Mouse (Mus musculus): Measurements from ENCODE around the gene Snx30. TPM values are rescaled to one million over a fixed set of nuclear protein-coding genes. Genes with fewer than 3 reads are reported as not detected.

Gene Snx30
- polyA plus RNA-seq, 1 experiment from 2014 or later, result 8.5 TPM

- Histone ChIP-seq H3K9ac (replicated peaks) (no peak overlapping the region), H3K9me3 (no peaks in the 10 kb centered on the region), H3K4me1 (replicated peaks) (no peaks in the 10 kb centered on the region), H3K27ac (no peak overlapping the region), H3K27me3 (no peaks in the 10 kb centered on the region), H3K4me3 (replicated peaks) (no peak overlapping the region), H3K4me2 (no peak overlapping the region), H3K36me3 (no peaks in the 10 kb centered on the region)
- ATAC-seq (ENCODE audit: insufficient number of reproducible peaks, insufficient read depth, low FRiP score, low TSS enrichment, low read depth), result no peak
- WGBS, result 88% methylated on average over 2 of the region's 2 CpGs
Observed at GRCm38 (mm10) chr4:59795788-59796455, 9.7 kb upstream of the Snx30 start.

DNA sequence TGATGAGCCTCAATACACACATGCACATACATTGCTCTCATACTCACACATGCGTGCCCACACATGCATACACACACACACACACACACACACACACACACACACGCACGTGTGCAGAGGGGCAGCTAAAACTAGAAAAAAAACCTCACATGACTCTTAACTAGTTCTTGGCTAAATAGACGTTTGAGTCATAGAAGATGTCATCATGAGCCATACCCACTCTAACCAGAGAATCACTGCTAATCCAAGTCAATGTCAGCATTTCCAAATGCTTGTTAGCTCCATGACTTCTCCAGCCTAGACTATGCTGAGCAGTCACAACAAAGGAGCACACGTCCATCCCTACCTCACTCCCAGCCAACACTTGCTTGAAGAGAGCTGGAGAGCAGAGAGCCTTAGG, 5.5 kb upstream of the Snx30 start:
- WGBS, result 82% methylated on average over 5 of the region's 5 CpGs
- ATAC-seq (ENCODE audit: insufficient number of reproducible peaks, insufficient read depth, low FRiP score, low TSS enrichment, low read depth), result no peak
- H3K4me1 ChIP-seq (replicated peaks), result no peaks in the 10 kb centered on the region
- H3K27me3 ChIP-seq, result no peaks in the 10 kb centered on the region
- no peak overlapping the region for H3K27ac ChIP-seq
- H3K36me3 ChIP-seq, result no peaks in the 10 kb centered on the region
- no peak overlapping the region for H3K4me2 ChIP-seq
- no peak overlapping the region for H3K9ac ChIP-seq (replicated peaks)
- no peak overlapping the region for H3K4me3 ChIP-seq (replicated peaks)
- H3K9me3 ChIP-seq, result no peaks in the 10 kb centered on the region

DNA sequence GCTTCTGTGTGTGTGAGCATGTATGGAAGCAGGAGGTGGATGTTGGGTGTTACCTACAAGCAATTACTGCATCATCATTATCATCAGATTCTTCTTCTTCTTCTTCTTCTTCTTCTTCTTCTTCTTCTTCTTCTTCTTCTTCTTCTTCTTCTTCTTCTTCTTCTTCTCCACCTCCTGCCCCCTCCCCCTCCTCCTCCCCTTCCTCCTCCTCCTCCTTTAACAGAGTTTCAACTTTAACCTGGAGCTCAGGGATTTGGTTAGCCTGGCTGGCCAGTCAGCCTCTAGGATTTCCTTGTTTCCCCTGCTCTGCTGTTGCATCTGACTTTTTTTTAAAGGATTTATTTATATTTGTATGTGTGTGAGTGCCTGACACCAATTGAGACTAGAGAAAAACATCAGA, 4.2 kb upstream of the Snx30 start, which contains the start of gene Inip:
Gene Inip (minus strand): TSS at position 101 of the 400 bp plus-strand sequence.
- Histone ChIP-seq H3K4me3 (replicated peaks) (no peak within 1 kb of the TSS), H3K27ac (no peak within 1 kb of the TSS), H3K27me3 (no peaks in the 10 kb centered on the region), H3K4me2 (no peak within 1 kb of the TSS), H3K9ac (replicated peaks) (no peak within 1 kb of the TSS), H3K9me3 (no peaks in the 10 kb centered on the region), H3K36me3 (no peaks in the 10 kb centered on the region), H3K4me1 (replicated peaks) (peaks cover under 1% of the 10 kb centered on the region; the same call in 1 of the 2 replicates)
- ATAC-seq (ENCODE audit: insufficient number of reproducible peaks, insufficient read depth, low FRiP score, low TSS enrichment, low read depth), result no peak

GRCm38 (mm10) chr4:59802107-59802506, 3.5 kb upstream of the Snx30 start:
- Histone ChIP-seq H3K9ac (replicated peaks) (no peak overlapping the region), H3K4me1 (replicated peaks) (peaks cover 7% of the 10 kb centered on the region), H3K36me3 (no peaks in the 10 kb centered on the region), H3K9me3 (no peaks in the 10 kb centered on the region), H3K4me2 (no peak overlapping the region), H3K27me3 (no peaks in the 10 kb centered on the region), H3K27ac (no peak overlapping the region), H3K4me3 (replicated peaks) (no peak overlapping the region)
- WGBS, result 86% methylated on average over 6 of the region's 6 CpGs
- ATAC-seq (ENCODE audit: insufficient number of reproducible peaks, insufficient read depth, low FRiP score, low TSS enrichment, low read depth), result no peak

GRCm38 (mm10) chr4:59802792-59803191, 2.8 kb upstream of the Snx30 start:
- H3K27me3 ChIP-seq, result no peaks in the 10 kb centered on the region
- H3K4me2 ChIP-seq, result no peak overlapping the region
- H3K9ac ChIP-seq (replicated peaks), result no peak overlapping the region
- no peak overlapping the region for H3K4me3 ChIP-seq (replicated peaks)
- H3K9me3 ChIP-seq, result no peaks in the 10 kb centered on the region
- 53% methylated on average over 4 of the region's 4 CpGs for WGBS
- H3K36me3 ChIP-seq, result no peaks in the 10 kb centered on the region
- H3K4me1 ChIP-seq (replicated peaks), result peaks cover 8% of the 10 kb centered on the region
- H3K27ac ChIP-seq, result no peak overlapping the region
- no peak for ATAC-seq (ENCODE audit: insufficient number of reproducible peaks, insufficient read depth, low FRiP score, low TSS enrichment, low read depth)

DNA sequence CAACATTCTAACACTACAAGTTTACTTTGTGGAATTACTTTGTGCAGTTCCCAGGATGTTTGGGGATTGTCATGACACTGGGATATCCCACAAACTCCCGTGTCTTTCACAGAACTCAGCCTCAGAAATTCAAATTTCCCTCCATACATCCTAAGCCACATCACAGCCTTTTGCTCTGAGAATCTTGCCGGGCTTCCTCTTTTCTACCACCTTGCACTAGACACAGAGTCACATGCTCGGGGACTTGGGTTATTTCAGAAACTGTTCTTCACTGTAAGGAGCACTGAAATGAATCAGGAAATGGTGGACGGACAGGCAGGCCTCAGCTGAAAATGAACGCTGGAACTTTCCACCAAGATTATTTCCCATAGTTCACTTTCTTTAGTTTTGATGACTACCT, 2.3 kb upstream of the Snx30 start:
- Histone ChIP-seq H3K27me3 (no peaks in the 10 kb centered on the region), H3K9me3 (no peaks in the 10 kb centered on the region), H3K4me3 (replicated peaks) (no peak overlapping the region), H3K4me2 (no peak overlapping the region), H3K27ac (no peak overlapping the region), H3K36me3 (no peaks in the 10 kb centered on the region), H3K9ac (replicated peaks) (no peak overlapping the region), H3K4me1 (replicated peaks) (peaks cover 8% of the 10 kb centered on the region)
- no peak for ATAC-seq (ENCODE audit: insufficient number of reproducible peaks, insufficient read depth, low FRiP score, low TSS enrichment, low read depth)
- 83% methylated on average over 5 of the region's 5 CpGs for WGBS

- ATAC-seq (ENCODE audit: insufficient number of reproducible peaks, insufficient read depth, low FRiP score, low TSS enrichment, low read depth), result no peak
- H3K36me3 ChIP-seq, result no peaks in the 10 kb centered on the region
- H3K27me3 ChIP-seq, result no peaks in the 10 kb centered on the region
- no peak overlapping the region for H3K27ac ChIP-seq
- H3K9ac ChIP-seq (replicated peaks), result 0 out of 2 replicates have a peak overlapping the region, but pooled peaks have one; percentile 38
- no peaks in the 10 kb centered on the region for H3K9me3 ChIP-seq
- 80% methylated on average over 1 of the region's 1 CpGs for WGBS
- peak overlapping the region; percentile 98 for H3K4me2 ChIP-seq
- peaks cover 8% of the 10 kb centered on the region for H3K4me1 ChIP-seq (replicated peaks)
- peak overlapping the region; percentile 94; the same call in 1 of the 2 replicates for H3K4me3 ChIP-seq (replicated peaks)
Observed at GRCm38 (mm10) chr4:59804754-59805153, 886 bp upstream of the Snx30 start.

DNA sequence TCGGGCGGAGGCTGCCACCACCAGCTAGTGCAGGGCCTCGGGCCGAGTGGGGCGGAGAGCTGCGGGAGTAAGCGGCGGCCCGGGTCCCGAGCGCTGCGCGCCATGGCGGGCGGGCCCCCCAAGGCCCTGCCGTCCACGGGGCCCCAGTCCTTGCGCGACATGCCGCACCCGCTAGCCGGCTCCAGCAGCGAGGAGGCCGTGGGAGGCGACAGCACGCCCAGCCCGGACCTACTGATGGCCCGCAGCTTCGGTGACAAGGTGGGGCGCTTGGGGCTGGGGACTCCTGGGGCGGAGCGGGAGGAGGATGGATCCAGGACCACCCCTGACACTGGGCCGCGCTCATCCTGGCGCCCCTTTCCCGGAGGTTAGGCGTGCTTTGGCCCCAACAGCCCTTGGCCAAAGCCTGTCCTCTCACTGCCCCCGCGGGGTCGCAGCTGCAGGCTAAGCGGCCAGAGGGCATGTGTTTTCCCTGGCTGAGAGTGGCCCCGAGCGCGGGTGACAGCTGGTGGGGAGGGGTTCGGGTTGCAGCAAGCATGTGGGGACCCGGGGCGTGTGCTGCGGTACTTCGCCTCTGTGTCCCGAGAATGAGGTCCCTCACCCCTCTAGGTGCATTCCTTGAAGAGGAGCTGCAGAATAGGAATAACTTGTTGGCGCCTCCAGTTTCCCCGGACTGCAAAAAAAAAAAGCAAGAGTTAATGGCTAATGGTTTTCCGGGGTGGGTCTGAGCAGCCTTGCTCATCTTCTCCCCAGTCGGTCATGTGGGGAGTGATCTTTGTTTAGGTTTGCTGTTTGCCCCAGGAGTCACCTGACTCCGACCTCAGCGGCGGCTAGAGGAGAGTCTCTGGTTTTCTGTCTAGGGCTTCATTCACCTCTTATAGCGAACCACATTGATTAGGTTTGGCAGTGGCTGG, 583 bp downstream of the Snx30 start:
- Histone ChIP-seq H3K27me3 (no peaks in the 10 kb centered on the region), H3K4me1 (replicated peaks) (peaks cover 8% of the 10 kb centered on the region), H3K4me2 (peak overlapping the region; percentile 98), H3K27ac (peak overlapping the region; percentile 41; the same call in 1 of the 2 replicates), H3K4me3 (replicated peaks) (peak overlapping the region; percentile 94), H3K36me3 (no peaks in the 10 kb centered on the region), H3K9ac (replicated peaks) (peak overlapping the region; percentile 80), H3K9me3 (no peaks in the 10 kb centered on the region)
- WGBS, result under 1% methylated on average over 54 of the region's 58 CpGs
- ATAC-seq (ENCODE audit: insufficient number of reproducible peaks, insufficient read depth, low FRiP score, low TSS enrichment, low read depth), result peak; percentile 80

GRCm38 (mm10) chr4:59806879-59807195, 1.2 kb downstream of the Snx30 start:
- Histone ChIP-seq H3K9me3 (no peaks in the 10 kb centered on the region), H3K4me3 (replicated peaks) (peak overlapping the region; percentile 94), H3K4me1 (replicated peaks) (peaks cover 8% of the 10 kb centered on the region), H3K27ac (no peak overlapping the region), H3K36me3 (no peaks in the 10 kb centered on the region), H3K27me3 (no peaks in the 10 kb centered on the region), H3K4me2 (peak overlapping the region; percentile 98), H3K9ac (replicated peaks) (peak overlapping the region; percentile 80)
- ATAC-seq (ENCODE audit: insufficient number of reproducible peaks, insufficient read depth, low FRiP score, low TSS enrichment, low read depth), result no peak
- WGBS, result 7% methylated on average over 9 of the region's 9 CpGs

GRCm38 (mm10) chr4:59807521-59807920, 1.9 kb downstream of the Snx30 start:
- no peak for ATAC-seq (ENCODE audit: insufficient number of reproducible peaks, insufficient read depth, low FRiP score, low TSS enrichment, low read depth)
- WGBS, result 69% methylated on average over 2 of the region's 2 CpGs
- peak overlapping the region; percentile 98; the same call in 1 of the 2 replicates for H3K4me2 ChIP-seq

GRCm38 (mm10) chr4:59808396-59808795, 2.8 kb downstream of the Snx30 start:
- Histone ChIP-seq H3K36me3 (no peaks in the 10 kb centered on the region), H3K27me3 (no peaks in the 10 kb centered on the region), H3K9me3 (no peaks in the 10 kb centered on the region), H3K4me1 (replicated peaks) (peaks cover 8% of the 10 kb centered on the region), H3K4me2 (no peak overlapping the region), H3K9ac (replicated peaks) (no peak overlapping the region), H3K4me3 (replicated peaks) (no peak overlapping the region), H3K27ac (no peak overlapping the region)
- 78% methylated on average over 5 of the region's 5 CpGs for WGBS
- ATAC-seq (ENCODE audit: insufficient number of reproducible peaks, insufficient read depth, low FRiP score, low TSS enrichment, low read depth), result no peak

More at GRCm38 (mm10) chr4:59807521-59807920, 1.9 kb downstream of the Snx30 start:
- Histone ChIP-seq H3K27ac (no peak overlapping the region), H3K36me3 (no peaks in the 10 kb centered on the region), H3K4me3 (replicated peaks) (no peak overlapping the region), H3K9ac (replicated peaks) (no peak overlapping the region), H3K4me1 (replicated peaks) (peaks cover 8% of the 10 kb centered on the region), H3K27me3 (no peaks in the 10 kb centered on the region), H3K9me3 (no peaks in the 10 kb centered on the region)
